Mouse (Mus musculus) activated CD4-positive, CD25-positive, alpha-beta regulatory T cell, adult 9 weeks (primary cell): Measurements from ENCODE around the gene Acsm5. TPM values are rescaled to one million over a fixed set of nuclear protein-coding genes. Genes with fewer than 3 reads are reported as not detected.

Experiments
- polyA plus RNA-seq: library from polyadenylated mRNA; unstranded; fragments of 100-300 nt; shearing (Covaris generic); gene quantifications from one replicate; pipeline ENCODE4 v1.2.1, GENCODE M21; 2017

The Acsm5 gene
- polyA plus RNA-seq = not detected

DNA sequence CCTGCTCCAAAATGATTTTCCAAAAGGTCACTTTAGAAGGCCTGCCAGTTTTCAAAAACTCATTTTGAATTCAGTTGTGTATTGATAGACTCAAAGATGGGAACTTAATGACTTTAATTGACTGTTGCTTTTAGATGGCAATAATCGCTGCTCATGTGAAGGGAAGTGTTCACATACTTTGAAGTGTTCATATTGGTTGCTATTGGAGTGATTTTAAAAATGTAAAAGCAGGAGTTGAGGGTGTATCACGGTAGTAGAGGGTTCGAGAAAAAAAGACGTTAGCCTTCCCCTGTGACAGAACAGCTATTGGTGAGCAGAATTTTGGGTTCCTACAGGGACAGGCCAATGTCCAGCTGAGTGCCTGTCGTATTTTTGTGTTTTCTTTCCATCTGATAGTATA is at the start of gene Acsm5:
Gene Acsm5, plus strand, starts transcription at position 301 of the 400 bp plus-strand sequence.

DNA sequence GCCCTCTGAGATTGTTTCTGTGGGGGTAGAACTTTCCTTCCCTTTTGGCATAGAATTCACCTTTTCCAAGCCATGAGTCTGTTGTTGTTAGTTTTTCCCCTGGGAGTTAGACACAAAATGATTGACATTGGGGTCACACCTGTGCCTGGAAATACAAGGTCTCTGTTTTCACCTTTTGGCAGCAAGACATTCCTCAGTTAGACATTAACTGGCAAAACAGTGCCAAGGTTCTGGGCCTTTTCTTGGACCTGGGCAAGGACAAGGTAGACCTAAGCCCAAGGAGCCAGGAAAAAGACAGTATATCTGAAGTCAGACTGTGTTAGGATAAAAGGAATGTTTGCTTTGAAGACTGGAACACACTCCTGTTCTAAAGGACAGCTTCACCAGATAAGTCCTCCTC is 40.0 kb upstream of the Acsm5 start, which contains the start of gene Umod:
Gene Umod, minus strand, starts transcription at position 27 of the 400 bp plus-strand sequence.

DNA sequence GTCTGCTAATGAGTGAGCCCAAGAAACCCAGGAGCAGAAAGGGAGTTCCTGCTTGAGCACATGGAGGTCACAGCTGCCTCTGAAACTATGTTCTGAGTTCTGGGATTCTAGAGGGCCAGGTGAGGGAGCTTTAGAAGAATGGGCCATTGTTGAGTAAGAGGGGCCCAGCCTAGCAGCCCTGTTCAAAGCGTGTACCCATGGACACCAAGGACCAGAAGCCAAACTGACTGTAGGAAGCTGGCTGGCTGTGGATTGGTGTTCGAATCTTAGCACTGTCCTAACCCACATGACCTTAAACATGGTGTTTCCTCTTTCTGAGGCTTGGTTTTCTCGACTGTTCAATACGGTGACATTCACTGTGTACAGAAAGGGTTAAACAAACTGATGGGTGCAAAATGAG is 4.1 kb downstream of the Acsm5 start, which contains the start of gene Pdilt:
Gene Pdilt, minus strand, starts transcription at position 101 of the 400 bp plus-strand sequence.

DNA sequence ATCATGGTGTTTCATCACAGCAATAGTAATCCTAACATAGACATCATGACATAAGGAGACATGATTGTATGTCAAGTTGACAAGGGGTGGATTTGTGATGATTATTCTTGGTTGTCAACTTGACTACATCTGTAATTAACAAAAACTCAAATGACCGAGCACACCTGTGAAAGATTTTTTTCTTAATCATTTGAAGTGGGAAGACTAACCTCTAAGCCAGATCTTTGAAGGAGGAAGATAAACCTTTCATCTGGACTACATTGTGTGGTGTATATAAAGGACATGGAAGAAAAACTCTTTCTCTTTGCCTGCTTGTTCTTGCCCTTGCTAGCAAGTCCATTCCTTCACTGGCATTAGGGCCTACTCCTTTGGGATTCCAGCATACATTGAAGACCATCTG is 34.8 kb downstream of the Acsm5 start, which contains the start of gene Acsm2:
Gene Acsm2, plus strand, starts transcription at position 301 of the 400 bp plus-strand sequence.

Other genes with a start within 250 kb of the Acsm5 start
- gene Gp2, start 60.2 kb upstream of the Acsm5 start, polyA plus RNA-seq = not detected
- gene Umod, start 40.2 kb upstream of the Acsm5 start, polyA plus RNA-seq = not detected
- not detected for gene Pdilt, start 4.0 kb downstream of the Acsm5 start, polyA plus RNA-seq
- not detected for gene Acsm2, start 34.9 kb downstream of the Acsm5 start, polyA plus RNA-seq
- not detected for gene Acsm1, start 87.6 kb downstream of the Acsm5 start, polyA plus RNA-seq
- not detected for gene Acsm4, start 170.6 kb downstream of the Acsm5 start, polyA plus RNA-seq
- 90.4 TPM for gene Thumpd1, start 201.3 kb downstream of the Acsm5 start, polyA plus RNA-seq
- gene Acsm3, start 241.5 kb downstream of the Acsm5 start, polyA plus RNA-seq = not detected